Mouse (Mus musculus): Measurements from ENCODE around the gene Grcc10.

Gene Grcc10

DNA sequence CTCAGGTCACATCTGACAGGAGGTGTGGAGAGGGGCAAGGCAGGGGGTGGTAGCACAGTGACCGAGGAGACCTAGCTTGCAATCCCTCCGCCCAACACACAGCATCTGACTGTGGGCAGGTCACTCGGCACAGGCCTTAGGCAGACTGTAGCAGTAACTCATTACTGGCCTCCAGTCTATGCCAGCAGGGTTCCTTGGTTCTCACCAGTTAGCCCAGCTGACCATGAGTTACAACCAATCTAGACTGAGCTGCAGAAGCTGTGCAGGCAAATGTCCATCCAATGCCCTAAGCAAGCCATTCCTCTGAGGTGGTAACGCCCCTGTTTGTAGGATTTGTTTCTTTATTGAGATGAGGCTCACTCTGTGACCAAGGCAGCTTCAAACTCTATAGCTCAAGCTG, 41.8 kb downstream of the Grcc10 start:
- DNase-seq, result no peak

GRCm38 (mm10) chr6:124698751-124699150, 42.4 kb downstream of the Grcc10 start:
- DNase-seq, result no peak

GRCm38 (mm10) chr6:124696441-124697150, 44.6 kb downstream of the Grcc10 start:
- no peak for DNase-seq

DNA sequence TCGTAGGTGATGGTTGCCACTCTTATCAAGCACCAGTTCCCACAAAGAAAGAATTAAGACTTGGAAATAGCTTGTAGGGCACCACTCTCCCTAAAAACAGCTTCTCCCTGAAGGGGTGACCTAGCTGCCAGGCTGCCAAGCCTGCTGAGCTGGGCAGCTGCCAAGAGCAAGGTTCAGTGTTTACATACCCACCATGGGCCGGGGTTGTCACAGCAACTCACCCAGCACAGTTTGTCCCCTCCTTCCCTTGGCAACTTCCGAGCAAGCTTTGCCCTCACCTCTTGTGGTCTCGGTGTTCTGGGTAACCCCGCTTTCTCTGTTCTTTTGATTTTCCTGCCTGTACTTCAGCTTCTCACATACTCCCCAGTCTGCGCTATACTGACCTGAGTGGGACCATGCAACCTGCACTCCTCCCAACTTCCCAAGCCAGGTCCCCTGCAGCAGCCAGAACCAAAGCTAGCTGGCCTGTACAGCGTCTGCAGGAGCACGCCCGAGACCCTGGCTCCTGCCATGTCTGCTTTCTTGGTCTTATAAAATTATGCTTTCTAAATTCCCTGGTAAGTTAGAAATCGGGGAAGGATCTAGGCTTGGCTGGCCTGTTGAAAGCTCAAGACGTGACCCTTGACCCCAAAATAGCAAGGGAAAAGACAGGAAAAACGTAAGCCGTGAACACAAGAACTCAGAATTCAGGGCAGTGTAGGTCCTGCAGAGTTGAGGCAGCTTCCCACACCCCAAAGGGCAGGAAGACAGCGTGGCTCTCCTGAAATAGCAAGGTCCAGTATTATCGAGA, 46.8 kb downstream of the Grcc10 start:
- DNase-seq, result peak; percentile 94

DNA sequence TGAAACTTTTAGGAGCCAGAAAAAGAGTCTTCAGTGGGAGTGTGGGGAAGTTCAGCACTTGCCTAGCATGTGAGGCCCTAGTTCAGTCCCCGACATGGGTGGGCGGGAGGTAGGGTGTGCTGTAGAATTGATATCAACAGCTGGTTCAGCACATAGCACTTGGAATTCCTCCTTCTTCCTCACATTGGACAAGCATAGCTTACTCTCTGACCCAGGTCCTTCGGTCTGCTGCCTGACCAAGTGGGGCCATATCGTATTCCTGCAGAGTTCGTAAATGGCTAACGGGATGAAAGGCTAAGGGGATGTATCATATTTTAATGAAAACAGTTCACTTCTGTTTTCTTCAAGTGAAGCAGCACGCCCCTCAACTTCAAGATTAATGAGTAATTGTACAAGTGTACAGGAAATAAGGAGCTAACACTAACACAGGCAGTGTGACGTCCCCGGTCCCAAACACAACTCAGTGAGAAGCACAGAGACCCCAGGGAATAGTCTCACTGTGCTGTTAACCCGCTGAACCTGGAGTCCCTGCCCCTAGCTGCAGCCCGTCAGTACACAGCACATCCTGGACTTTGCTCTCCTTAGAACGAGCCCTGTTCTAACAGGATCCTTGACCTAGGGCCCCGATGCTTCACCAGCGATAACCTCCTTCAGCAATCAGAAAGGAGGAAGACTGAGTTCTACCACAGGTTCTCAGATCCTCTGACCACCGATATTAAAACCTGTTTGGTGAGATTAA, 47.8 kb downstream of the Grcc10 start:
- DNase-seq, result peak; percentile 54

DNA sequence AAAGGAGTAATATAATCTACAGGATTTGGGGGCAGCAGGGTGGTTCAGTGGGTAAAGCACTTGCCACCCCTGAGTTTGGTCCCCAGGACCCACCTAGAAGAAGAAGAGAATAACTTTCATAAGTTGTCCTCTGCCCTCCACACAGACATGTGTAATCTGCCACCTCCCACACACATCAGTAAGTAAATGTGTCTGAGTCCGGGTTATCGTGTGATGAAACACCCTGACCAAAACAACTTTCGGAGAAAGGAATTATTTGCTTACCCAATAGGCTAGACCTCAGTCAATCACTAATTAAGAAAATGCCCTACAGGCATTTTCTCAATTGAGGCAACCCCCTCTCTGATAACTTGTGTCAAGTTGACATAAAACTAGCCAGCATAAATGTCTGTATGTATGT, 50.7 kb downstream of the Grcc10 start:
- DNase-seq, result no peak

Measured in kidney, adult 11 months (tissue).